Mouse (Mus musculus): ENCODE measurements around the gene Adk. TPM values are rescaled to one million over a fixed set of nuclear protein-coding genes. Genes with fewer than 3 reads are reported as not detected.

Adk gene
- total and polyA plus RNA-seq, 3 experiments: 69.0 to 479 (median 102) TPM

DNA sequence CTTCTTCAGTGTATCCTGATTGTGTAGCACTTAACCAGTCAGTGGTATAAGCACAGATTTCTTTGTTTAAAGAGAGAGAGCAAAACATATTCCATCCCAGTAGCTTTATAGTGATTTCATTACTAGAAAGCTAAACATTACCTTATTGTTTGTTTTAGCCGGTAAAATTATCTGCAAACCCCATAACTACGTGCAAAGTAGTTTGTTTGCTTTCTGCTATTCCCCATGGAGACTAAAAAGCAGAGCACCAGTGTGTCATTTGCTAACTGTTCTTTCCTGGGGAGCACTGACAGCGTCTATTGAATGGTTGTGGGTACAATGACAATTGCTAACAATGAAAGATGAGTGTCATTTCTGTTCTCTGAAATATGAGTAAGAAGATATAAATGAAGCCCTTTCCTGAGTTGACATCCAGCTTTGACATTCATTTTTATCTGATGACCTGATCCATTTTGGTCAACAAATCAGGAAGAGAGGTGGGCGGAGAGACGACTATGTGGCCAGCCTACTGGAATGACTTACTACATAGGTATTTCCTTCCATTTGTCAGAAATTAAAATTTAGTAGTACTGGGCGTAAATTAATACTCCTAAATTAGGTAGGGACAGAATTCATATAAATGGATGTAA lies 226.6 kb downstream of the Adk start:
- Histone ChIP-seq H3K9me3 (replicated peaks; ENCODE audit: insufficient read depth, low read length) (no peaks in the 10 kb centered on the region), H3K27me3 (ENCODE audit: control insufficient read depth in 1 of 2, insufficient read depth in 2 of 2, low read length in 2 of 2) (no peaks in the 10 kb centered on the region), H3K9ac (ENCODE audit: control insufficient read depth, low read depth, low read length, poor library complexity, severe bottlenecking) (no peak overlapping the region), H3K36me3 (ENCODE audit: control insufficient read depth in 1 of 2, insufficient read depth in 2 of 2, low read length in 2 of 2) (peaks cover 0 to 13% of the 10 kb centered on the region in 2 experiments; a peak in 2 of 4 replicates), H3K79me2 (ENCODE audit: control insufficient read depth, insufficient read depth, low read length, poor library complexity) (no peaks in the 10 kb centered on the region), H3K27ac (ENCODE audit: control insufficient read depth, low read depth, low read length) (no peak overlapping the region), H3K4me1 (ENCODE audit: control insufficient read depth in 1 of 2, insufficient read depth in 2 of 2, low read length in 2 of 2) (peaks cover 7 to 15% of the 10 kb centered on the region in 2 experiments), H3K4me3 (ENCODE audit: control insufficient read depth in 1 of 2, insufficient read depth in 1 of 2, low read depth in 2 of 2, low read length in 2 of 2) (no peak overlapping the region)
- no peak for DNase-seq (ENCODE audit: low read depth, low spot score)
- no peak for TF ChIP-seq MXI1 (IDR thresholded peaks at IDR 0.05; ENCODE audit: low read depth, low read length)
- TF ChIP-seq GATA1 (IDR thresholded peaks at IDR 0.05; ENCODE audit: low read depth, low read length): no peak
- no peak for TF ChIP-seq NELFE (IDR thresholded peaks at IDR 0.05; ENCODE audit: low read depth, low read length)
- no peak for TF ChIP-seq USF2 (IDR thresholded peaks at IDR 0.05; ENCODE audit: borderline replicate concordance in 1 of 2, insufficient read depth in 1 of 2, low read depth in 1 of 2, low read length in 2 of 2)
- TF ChIP-seq ELF1 (IDR thresholded peaks at IDR 0.05; ENCODE audit: low read depth, low read length): no peak
- no peak for TF ChIP-seq SMC3 (IDR thresholded peaks at IDR 0.05; ENCODE audit: low read depth, low read length)
- no peak for TF ChIP-seq CHD1 (IDR thresholded peaks at IDR 0.05; ENCODE audit: low read depth, low read length)
- TF ChIP-seq MEF2A (IDR thresholded peaks at IDR 0.05; ENCODE audit: extremely low read depth, insufficient replicate concordance, low read depth, low read length, poor library complexity, severe bottlenecking): no peak

GRCm38 (mm10) chr14:21280451-21280850 lies 228.1 kb downstream of the Adk start:
- peaks cover 0 to 10% of the 10 kb centered on the region in 2 experiments; a peak in 2 of 4 replicates for H3K36me3 ChIP-seq (ENCODE audit: control insufficient read depth in 1 of 2, insufficient read depth in 2 of 2, low read length in 2 of 2)
- H3K27me3 ChIP-seq (ENCODE audit: control insufficient read depth in 1 of 2, insufficient read depth in 2 of 2, low read length in 2 of 2): no peaks in the 10 kb centered on the region
- no peak overlapping the region for H3K9ac ChIP-seq (ENCODE audit: control insufficient read depth, low read depth, low read length, poor library complexity, severe bottlenecking)
- H3K4me1 ChIP-seq (ENCODE audit: control insufficient read depth in 1 of 2, insufficient read depth in 2 of 2, low read length in 2 of 2): peaks cover 5 to 9% of the 10 kb centered on the region in 2 experiments
- no peak overlapping the region for H3K4me3 ChIP-seq (ENCODE audit: control insufficient read depth in 1 of 2, insufficient read depth in 1 of 2, low read depth in 2 of 2, low read length in 2 of 2)
- H3K79me2 ChIP-seq (ENCODE audit: control insufficient read depth, insufficient read depth, low read length, poor library complexity): no peaks in the 10 kb centered on the region
- DNase-seq (ENCODE audit: low read depth, low spot score): no peak
- TF ChIP-seq MAFK (IDR thresholded peaks at IDR 0.05; ENCODE audit: borderline replicate concordance, low read depth, low read length) (no peak), TCF12 (IDR thresholded peaks at IDR 0.05; ENCODE audit: low read depth, low read length) (no peak), RAD21 (IDR thresholded peaks at IDR 0.05; ENCODE audit: low read depth, low read length) (no peak), NELFE (IDR thresholded peaks at IDR 0.05; ENCODE audit: low read depth, low read length) (no peak), CHD1 (IDR thresholded peaks at IDR 0.05; ENCODE audit: low read depth, low read length) (no peak), GABPA (IDR thresholded peaks at IDR 0.05; ENCODE audit: low read depth, low read length) (no peak), ETS1 (IDR thresholded peaks at IDR 0.05; ENCODE audit: low read depth, low read length) (no peak), ZC3H11A (IDR thresholded peaks at IDR 0.05; ENCODE audit: low read depth, low read length) (no peak), TBP (IDR thresholded peaks at IDR 0.05; ENCODE audit: low read depth, low read length) (no peak), MAX (IDR thresholded peaks at IDR 0.05; ENCODE audit: low read length) (no peak), CTCF (IDR thresholded peaks at IDR 0.05 in 2 of 3, conservative IDR thresholded peaks at IDR 0.05 in 1 of 3; ENCODE audit: control insufficient read depth in 1 of 3, insufficient read depth in 1 of 3, low read depth in 2 of 3, low read length in 3 of 3, poor library complexity in 1 of 3, severe bottlenecking in 1 of 3) (no peak), ELF1 (IDR thresholded peaks at IDR 0.05; ENCODE audit: low read depth, low read length) (no peak), EP300 (IDR thresholded peaks at IDR 0.05; ENCODE audit: low read depth in 1 of 2, low read length in 2 of 2) (no peak), POLR2AphosphoS2 (IDR thresholded peaks at IDR 0.05; ENCODE audit: low read length) (no peak), USF1 (IDR thresholded peaks at IDR 0.05; ENCODE audit: low read depth, low read length) (no peak), GATA1 (IDR thresholded peaks at IDR 0.05; ENCODE audit: low read depth, low read length) (no peak), SIN3A (IDR thresholded peaks at IDR 0.05; ENCODE audit: low read length) (no peak), MYC (IDR thresholded peaks at IDR 0.05; ENCODE audit: low read depth, low read length) (no peak), UBTF (IDR thresholded peaks at IDR 0.05; ENCODE audit: borderline replicate concordance, insufficient read depth, low read depth, low read length) (no peak)
- H3K9me3 ChIP-seq (replicated peaks; ENCODE audit: insufficient read depth, low read length): no peaks in the 10 kb centered on the region
- no peak overlapping the region for H3K27ac ChIP-seq (ENCODE audit: control insufficient read depth, low read depth, low read length)
